Mouse (Mus musculus): ENCODE measurements at regions not wholly inside any gene's neighbourhood (a gene's known extent, or its start where the extent isn't known, plus 50 kb on each side); places are given as distances from the start of the nearest gene placed in this dataset.

DNA sequence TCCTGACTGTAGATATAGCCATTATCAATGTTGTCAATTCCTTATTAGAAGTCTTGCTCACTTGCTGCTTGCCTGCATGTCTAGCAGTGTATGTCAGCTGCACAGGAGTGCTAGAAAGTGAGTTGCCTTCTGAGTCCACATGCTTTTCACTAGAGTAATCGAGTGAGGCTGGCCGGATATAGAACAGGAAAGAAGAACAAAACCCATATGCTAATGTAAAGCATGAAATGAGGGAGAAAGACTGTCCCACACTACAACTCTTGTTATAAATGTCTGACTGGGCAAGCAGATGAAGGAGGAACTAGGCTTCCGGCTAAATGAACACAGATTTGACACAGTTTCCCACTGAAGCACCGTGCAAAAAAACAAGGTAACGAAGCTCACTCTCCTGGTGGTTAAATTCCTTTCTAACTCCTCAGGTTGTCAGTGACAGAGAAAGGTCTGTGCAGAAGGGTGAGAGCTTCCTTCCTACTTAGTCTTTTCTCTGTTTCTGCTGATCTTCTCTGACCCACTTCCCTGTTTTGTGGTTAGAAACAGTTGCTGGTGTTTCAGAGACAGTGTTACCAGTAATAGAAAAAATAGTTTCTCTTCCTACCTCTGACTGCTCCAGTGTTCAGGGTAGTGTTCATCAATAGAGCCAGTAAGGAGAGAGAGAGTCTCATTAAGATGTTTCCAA is 399.0 kb downstream of the Atp23 start:
- Histone ChIP-seq H3K27me3 (ENCODE audit: control insufficient read depth) (no peaks in the 10 kb centered on the region), H3K36me3 (ENCODE audit: control insufficient read depth) (no peaks in the 10 kb centered on the region), H3K4me1 (ENCODE audit: control insufficient read depth) (no peaks in the 10 kb centered on the region), H3K9me3 (ENCODE audit: control insufficient read depth, low read length) (peaks cover 13% of the 10 kb centered on the region), H3K4me3 (replicated peaks) (no peak overlapping the region)
- TF ChIP-seq TAL1 (IDR thresholded peaks at IDR 0.05; ENCODE audit: low read length) (no peak), GATA1 (IDR thresholded peaks at IDR 0.05; ENCODE audit: low read length) (no peak)

DNA sequence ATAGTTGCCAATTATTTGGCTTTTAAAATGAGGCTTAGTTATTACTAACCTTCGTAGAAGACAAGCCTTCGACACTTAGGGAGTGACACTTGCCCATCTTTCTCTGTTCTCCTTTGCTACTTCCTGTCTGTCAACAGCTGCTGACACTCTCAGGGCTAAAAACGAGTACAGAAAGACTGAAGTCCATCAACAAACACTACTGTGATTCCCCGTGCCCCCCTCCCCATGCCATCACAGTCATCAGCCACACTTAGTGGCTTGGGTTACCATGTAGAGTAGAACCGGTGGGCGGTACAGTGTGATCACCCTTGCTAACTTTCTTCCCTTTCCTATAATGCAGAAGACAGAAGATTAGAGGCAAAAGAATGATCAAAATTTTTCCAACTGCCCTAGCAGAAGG is 402.4 kb downstream of the Atp23 start:
- peaks cover 14% of the 10 kb centered on the region for H3K9me3 ChIP-seq (ENCODE audit: control insufficient read depth, low read length)
- no peaks in the 10 kb centered on the region for H3K27me3 ChIP-seq (ENCODE audit: control insufficient read depth)
- H3K36me3 ChIP-seq (ENCODE audit: control insufficient read depth) = no peaks in the 10 kb centered on the region
- TF ChIP-seq GATA1 (IDR thresholded peaks at IDR 0.05; ENCODE audit: low read length) (no peak), TAL1 (IDR thresholded peaks at IDR 0.05; ENCODE audit: low read length) (no peak)
- H3K4me3 ChIP-seq (replicated peaks) = no peak overlapping the region
- no peaks in the 10 kb centered on the region for H3K4me1 ChIP-seq (ENCODE audit: control insufficient read depth)

DNA sequence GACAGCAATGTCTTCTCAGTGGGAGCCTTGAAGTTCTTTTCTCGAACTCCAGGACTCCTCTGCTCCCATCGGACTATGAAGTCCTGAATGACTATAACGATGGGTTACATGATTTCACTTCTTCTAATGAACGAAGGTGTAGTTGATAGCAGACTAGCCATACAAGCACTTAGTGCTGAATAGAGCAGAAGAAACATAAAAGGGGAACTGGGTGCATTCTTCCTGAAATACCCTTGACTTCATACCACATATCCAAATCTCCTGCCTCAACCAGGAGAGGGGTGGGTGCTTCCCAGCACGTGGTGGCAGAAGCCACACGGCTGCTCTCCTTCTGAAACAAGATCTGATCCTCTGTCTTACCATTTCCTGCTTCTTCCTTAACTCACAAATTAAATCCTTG is 407.4 kb downstream of the Atp23 start:
- TF ChIP-seq TAL1 (IDR thresholded peaks at IDR 0.05; ENCODE audit: low read length) (no peak), GATA1 (IDR thresholded peaks at IDR 0.05; ENCODE audit: low read length) (no peak)
- no peak overlapping the region for H3K4me3 ChIP-seq (replicated peaks)
- no peaks in the 10 kb centered on the region for H3K27me3 ChIP-seq (ENCODE audit: control insufficient read depth)
- no peaks in the 10 kb centered on the region for H3K4me1 ChIP-seq (ENCODE audit: control insufficient read depth)
- no peaks in the 10 kb centered on the region for H3K36me3 ChIP-seq (ENCODE audit: control insufficient read depth)
- H3K9me3 ChIP-seq (ENCODE audit: control insufficient read depth, low read length) = peaks cover 27% of the 10 kb centered on the region

DNA sequence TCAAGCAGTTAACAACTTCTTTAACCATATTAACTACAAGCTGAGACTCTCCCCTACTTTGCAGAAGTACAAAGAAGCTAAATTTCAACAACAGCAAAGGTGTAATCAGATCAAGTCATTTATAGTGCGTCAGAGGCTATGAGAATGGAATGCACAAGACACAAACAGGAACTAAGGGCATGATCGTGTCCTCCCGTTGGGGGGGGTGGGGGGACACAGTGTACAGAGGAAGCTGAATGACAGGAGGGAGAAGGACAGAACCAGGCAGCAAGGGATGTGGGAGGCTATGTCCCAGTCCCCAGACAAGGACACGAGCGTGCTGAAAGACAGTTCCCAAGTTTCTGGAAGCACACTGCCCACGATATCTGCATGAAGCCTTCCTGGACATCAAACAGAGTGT is 408.9 kb downstream of the Atp23 start:
- TF ChIP-seq GATA1 (IDR thresholded peaks at IDR 0.05; ENCODE audit: low read length) (no peak), TAL1 (IDR thresholded peaks at IDR 0.05; ENCODE audit: low read length) (no peak)
- Histone ChIP-seq H3K9me3 (ENCODE audit: control insufficient read depth, low read length) (peaks cover 20% of the 10 kb centered on the region), H3K36me3 (ENCODE audit: control insufficient read depth) (no peaks in the 10 kb centered on the region), H3K4me1 (ENCODE audit: control insufficient read depth) (no peaks in the 10 kb centered on the region), H3K27me3 (ENCODE audit: control insufficient read depth) (no peaks in the 10 kb centered on the region), H3K4me3 (replicated peaks) (no peak overlapping the region)

DNA sequence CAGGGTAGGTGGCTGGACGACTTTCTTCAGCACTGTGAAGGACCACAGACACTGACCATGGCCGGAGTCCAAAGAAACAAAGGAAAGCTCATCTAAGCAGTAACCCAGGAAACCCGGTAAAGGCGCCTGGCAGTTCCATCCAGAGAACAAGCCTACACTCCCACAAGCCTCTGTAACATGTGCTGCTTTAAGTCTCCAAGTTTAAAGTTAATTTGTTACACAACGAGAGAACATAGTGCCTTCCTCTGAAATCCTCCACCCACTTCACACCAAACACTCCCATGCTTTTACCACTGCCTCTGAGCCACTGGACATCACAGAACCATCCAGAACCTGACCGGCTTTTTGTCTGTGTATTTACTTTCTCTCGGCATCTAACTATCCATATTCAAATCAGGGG is 416.0 kb downstream of the Atp23 start:
- no peak for TF ChIP-seq GATA1 (IDR thresholded peaks at IDR 0.05; ENCODE audit: low read length)
- no peak for TF ChIP-seq TAL1 (IDR thresholded peaks at IDR 0.05; ENCODE audit: low read length)

DNA sequence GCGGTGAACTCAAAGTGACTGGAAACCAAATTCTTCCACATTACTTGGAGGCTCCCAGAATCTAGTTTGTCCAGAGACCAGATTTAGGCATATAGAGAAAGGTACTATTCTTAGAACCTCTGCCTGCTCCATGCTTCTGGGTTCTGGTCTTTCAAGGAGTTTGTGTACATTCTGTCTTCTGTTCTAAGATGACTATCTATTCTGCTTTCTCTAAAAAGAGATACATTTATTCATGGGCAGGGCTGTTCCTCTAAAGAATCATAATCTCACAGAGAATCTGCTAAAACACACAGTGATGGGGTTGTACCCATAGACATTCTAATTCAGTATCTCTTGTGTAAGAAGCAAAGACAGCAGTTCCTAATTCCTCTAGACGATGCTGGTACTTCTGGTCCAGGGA is 417.7 kb downstream of the Atp23 start:
- H3K9me3 ChIP-seq (ENCODE audit: control insufficient read depth, low read length) = peaks cover 18% of the 10 kb centered on the region
- H3K27me3 ChIP-seq (ENCODE audit: control insufficient read depth) = no peaks in the 10 kb centered on the region
- TF ChIP-seq GATA1 (IDR thresholded peaks at IDR 0.05; ENCODE audit: low read length) (no peak), TAL1 (IDR thresholded peaks at IDR 0.05; ENCODE audit: low read length) (no peak)
- H3K4me1 ChIP-seq (ENCODE audit: control insufficient read depth) = no peaks in the 10 kb centered on the region
- H3K36me3 ChIP-seq (ENCODE audit: control insufficient read depth) = no peaks in the 10 kb centered on the region
- no peak overlapping the region for H3K4me3 ChIP-seq (replicated peaks)

More for the DNA sequence above, 416.0 kb downstream of the Atp23 start:
- no peak overlapping the region for H3K4me3 ChIP-seq (replicated peaks)
- H3K4me1 ChIP-seq (ENCODE audit: control insufficient read depth) = no peaks in the 10 kb centered on the region
- peaks cover 21% of the 10 kb centered on the region for H3K9me3 ChIP-seq (ENCODE audit: control insufficient read depth, low read length)
- H3K36me3 ChIP-seq (ENCODE audit: control insufficient read depth) = no peaks in the 10 kb centered on the region
- H3K27me3 ChIP-seq (ENCODE audit: control insufficient read depth) = no peaks in the 10 kb centered on the region

DNA sequence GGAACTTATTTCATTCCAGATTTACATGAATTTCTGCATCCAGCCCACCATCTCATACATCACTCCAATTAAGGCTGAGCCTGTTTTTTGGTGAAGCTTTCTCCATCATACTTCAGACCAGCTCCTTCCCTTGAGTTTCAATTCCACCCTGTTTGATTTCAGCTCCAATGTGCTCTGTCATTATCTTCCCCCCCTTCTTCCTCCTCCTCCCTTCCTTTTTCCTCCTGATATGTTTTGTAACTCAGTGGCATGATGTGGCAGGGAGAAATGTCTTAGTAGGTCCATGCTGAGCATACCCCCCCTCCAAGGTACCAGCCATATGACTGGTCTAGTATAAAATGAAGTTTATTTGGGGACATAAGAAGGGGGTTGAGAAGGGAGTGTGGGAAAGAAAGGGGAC is 420.8 kb downstream of the Atp23 start:
- Histone ChIP-seq H3K36me3 (ENCODE audit: control insufficient read depth) (no peaks in the 10 kb centered on the region), H3K4me3 (replicated peaks) (no peak overlapping the region), H3K4me1 (ENCODE audit: control insufficient read depth) (no peaks in the 10 kb centered on the region), H3K9me3 (ENCODE audit: control insufficient read depth, low read length) (peaks cover 18% of the 10 kb centered on the region), H3K27me3 (ENCODE audit: control insufficient read depth) (no peaks in the 10 kb centered on the region)
- TF ChIP-seq GATA1 (IDR thresholded peaks at IDR 0.05; ENCODE audit: low read length) (no peak), TAL1 (IDR thresholded peaks at IDR 0.05; ENCODE audit: low read length) (no peak)

DNA sequence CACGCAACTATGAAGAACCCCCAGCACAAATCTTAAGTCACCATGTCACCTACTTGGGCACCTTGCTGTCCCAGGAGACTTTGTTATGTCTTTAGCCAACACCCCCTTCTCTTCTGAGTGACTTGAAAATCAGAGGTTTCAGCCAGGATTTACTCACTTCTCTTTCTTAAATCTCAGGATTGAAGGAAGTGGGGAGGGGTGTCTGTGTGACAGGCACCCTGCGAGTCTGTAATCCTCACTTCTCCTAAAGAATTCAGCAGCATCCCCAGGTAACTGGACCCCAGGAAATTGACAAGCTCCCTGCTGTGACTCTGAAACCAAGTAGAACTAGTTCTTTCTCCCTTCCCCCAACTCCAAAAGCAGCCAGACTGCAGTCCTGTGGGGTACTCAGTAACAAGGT is 421.4 kb downstream of the Atp23 start:
- H3K4me3 ChIP-seq (replicated peaks) = no peak overlapping the region
- H3K27me3 ChIP-seq (ENCODE audit: control insufficient read depth) = no peaks in the 10 kb centered on the region
- TF ChIP-seq GATA1 (IDR thresholded peaks at IDR 0.05; ENCODE audit: low read length) = no peak
- TF ChIP-seq TAL1 (IDR thresholded peaks at IDR 0.05; ENCODE audit: low read length) = no peak
- H3K4me1 ChIP-seq (ENCODE audit: control insufficient read depth) = no peaks in the 10 kb centered on the region
- peaks cover 17% of the 10 kb centered on the region for H3K9me3 ChIP-seq (ENCODE audit: control insufficient read depth, low read length)
- H3K36me3 ChIP-seq (ENCODE audit: control insufficient read depth) = no peaks in the 10 kb centered on the region

DNA sequence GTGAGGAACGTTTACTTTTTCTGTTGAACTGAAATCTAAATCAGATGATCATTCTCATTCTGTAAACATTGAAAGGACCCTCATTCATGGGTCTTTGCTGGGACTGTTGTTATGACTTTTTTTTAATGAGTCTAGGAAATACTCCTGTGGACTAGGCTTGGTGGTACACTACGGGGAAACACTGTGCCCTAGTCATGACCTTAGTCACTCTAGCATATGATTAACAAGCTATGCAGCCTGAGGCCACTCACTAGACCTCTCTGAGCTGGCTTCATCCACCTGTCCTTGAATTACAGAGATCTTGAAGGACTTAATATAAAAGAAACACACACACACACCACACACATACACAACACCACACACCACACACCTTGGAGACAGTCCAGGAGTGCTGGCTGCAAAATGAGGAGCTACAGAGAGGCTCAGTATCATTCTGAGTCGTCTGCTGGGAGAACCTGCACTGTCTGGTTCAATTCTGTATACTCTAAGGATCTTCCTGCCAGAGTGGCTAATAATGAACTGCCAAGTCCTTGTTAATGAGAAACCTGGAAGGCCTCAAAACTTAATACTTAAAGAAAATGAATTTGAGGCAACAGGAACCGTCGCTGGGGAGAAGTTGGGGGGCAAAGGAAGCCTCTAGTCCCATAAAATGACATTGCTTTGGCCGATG is 428.0 kb downstream of the Atp23 start:
- Histone ChIP-seq H3K27me3 (ENCODE audit: control insufficient read depth) (no peaks in the 10 kb centered on the region), H3K4me1 (ENCODE audit: control insufficient read depth) (no peaks in the 10 kb centered on the region), H3K9me3 (ENCODE audit: control insufficient read depth, low read length) (peaks cover 25% of the 10 kb centered on the region), H3K4me3 (replicated peaks) (no peak overlapping the region), H3K36me3 (ENCODE audit: control insufficient read depth) (no peaks in the 10 kb centered on the region)
- TF ChIP-seq GATA1 (IDR thresholded peaks at IDR 0.05; ENCODE audit: low read length) (no peak), TAL1 (IDR thresholded peaks at IDR 0.05; ENCODE audit: low read length) (no peak)

Data from erythroblast, embryonic 14.5 days (primary cell).